8 mouse cellular contexts compared by ENCODE assay signal in genomic region chr16:11134348-11135344, GRCm38 (mm10). TPM values are rescaled to one million over a fixed set of nuclear protein-coding genes. Genes with fewer than 3 reads are reported as not detected.
DNase-seq lines count a peak whose midpoint lies in the region; ATAC-seq lines count a peak whose summit lies in the region.

Txndc11 (minus strand) TSS chr16:11134650.

- H3K4me2 ChIP-seq in hindbrain, embryonic 12.5 days (replicated peaks): peak within 1 kb of the TSS; percentile 76

- peak; percentile 99 for ATAC-seq in hindbrain, embryonic 12.5 days (ENCODE audit: low FRiP score)

- peak within 1 kb of the TSS; percentile 87 for H3K4me3 ChIP-seq in hindbrain, embryonic 12.5 days

- no peaks in the 10 kb centered on the region for H3K9me3 ChIP-seq in hindbrain, embryonic 12.5 days (replicated peaks)

- peaks cover 27% of the 10 kb centered on the region for H3K36me3 ChIP-seq in hindbrain, embryonic 12.5 days

- peak within 1 kb of the TSS; percentile 89 for H3K27ac ChIP-seq in hindbrain, embryonic 12.5 days

- peak; percentile 99 for DNase-seq in NIH3T3 (ENCODE audit: low read depth)
- peak; percentile 100 for DNase-seq in cerebellum, postnatal 10 days
- DNase-seq in frontal cortex, postnatal 10 days (ENCODE audit: low spot score in 2 of 2): peak; percentile 99
- DNase-seq in layer of hippocampus, postnatal 14 days (ENCODE audit: low spot score in 2 of 2): peak; percentile 99 to 100
- DNase-seq in lung, postnatal 14 days: peak; percentile 100
- DNase-seq in retina, adult 2 months (ENCODE audit: low read depth, low spot score): peak; percentile 94
- peak; percentile 100 for DNase-seq in thymus, postnatal 36 days

- H3K4me1 ChIP-seq in hindbrain, embryonic 12.5 days: peaks cover 29% of the 10 kb centered on the region

- peak within 1 kb of the TSS; percentile 92 for H3K9ac ChIP-seq in hindbrain, embryonic 12.5 days

- no peaks in the 10 kb centered on the region for H3K27me3 ChIP-seq in hindbrain, embryonic 12.5 days

- WGBS in hindbrain, embryonic 12.5 days: under 1% methylated on average over 66 of the region's 80 CpGs

RNA-seq across cellular contexts. Expression of gene Txndc11, which starts in this region (rescaled TPM):
- 34.6 and 37.6 TPM in 2 replicates for polyA plus RNA-seq in hindbrain, embryonic 12.5 days (2016; fragmentation: Nextera tagmentation; extraction: Ambion mirVana)
- total RNA-seq in layer of hippocampus, postnatal 14 days (2021): 10 to 100 TPM; 31.3 to 37.4 TPM

Comparison
In these comparisons a context has a peak if more than half of its experiments do, and no peak if none do; other contexts are left out.
1. Peak in every context shown above with its lines: DNase-seq, ATAC-seq, H3K4me3 ChIP-seq and H3K27ac ChIP-seq.